Mouse (Mus musculus): Measurements from ENCODE around the gene Carns1.

Gene Carns1

GRCm38 (mm10) chr19:4175368-4175947, at the start of gene Carns1:
Gene Carns1 (minus strand): TSS chr19:4175479.
- peak; percentile 36 for DNase-seq

- DNase-seq: no peak
Measured at GRCm38 (mm10) chr19:4222165-4222564, 46.9 kb upstream of the Carns1 start.

GRCm38 (mm10) chr19:4220957-4221743, 45.9 kb upstream of the Carns1 start:
- no peak for DNase-seq

- DNase-seq: no peak
Measured at GRCm38 (mm10) chr19:4220416-4220815, 45.1 kb upstream of the Carns1 start.

- DNase-seq: no peak
Measured at GRCm38 (mm10) chr19:4219943-4220342, 44.7 kb upstream of the Carns1 start.

GRCm38 (mm10) chr19:4218784-4219183, 43.5 kb upstream of the Carns1 start:
- DNase-seq: no peak

GRCm38 (mm10) chr19:4218293-4218692, 43.0 kb upstream of the Carns1 start:
- DNase-seq: no peak

GRCm38 (mm10) chr19:4217855-4218254, 42.6 kb upstream of the Carns1 start:
- no peak for DNase-seq

- no peak for DNase-seq
Measured at GRCm38 (mm10) chr19:4217140-4217539, 41.9 kb upstream of the Carns1 start.

GRCm38 (mm10) chr19:4216041-4216685, 40.9 kb upstream of the Carns1 start:
- no peak for DNase-seq

- DNase-seq: no peak
Measured at GRCm38 (mm10) chr19:4215451-4215840, 40.2 kb upstream of the Carns1 start.

GRCm38 (mm10) chr19:4214771-4215450, 39.6 kb upstream of the Carns1 start:
- DNase-seq: no peak

- DNase-seq: no peak
Measured at GRCm38 (mm10) chr19:4214071-4214770, 38.9 kb upstream of the Carns1 start, which contains the start of the genes Clcf1 and AC109138.7. Gene Clcf1 (plus strand): TSS chr19:4214238. Gene AC109138.7 (plus strand): TSS chr19:4214357.

GRCm38 (mm10) chr19:4213524-4213974, 38.3 kb upstream of the Carns1 start:
- no peak for DNase-seq

- no peak for DNase-seq
Measured at GRCm38 (mm10) chr19:4211891-4212588, 36.8 kb upstream of the Carns1 start.

GRCm38 (mm10) chr19:4208563-4208962, 33.3 kb upstream of the Carns1 start:
- no peak for DNase-seq

GRCm38 (mm10) chr19:4206971-4207370, 31.7 kb upstream of the Carns1 start:
- peak; percentile 81 for DNase-seq

GRCm38 (mm10) chr19:4204889-4205288, 29.6 kb upstream of the Carns1 start:
- DNase-seq: no peak

- DNase-seq: no peak
Measured at GRCm38 (mm10) chr19:4203604-4204326, 28.5 kb upstream of the Carns1 start.

GRCm38 (mm10) chr19:4203148-4203547, 27.9 kb upstream of the Carns1 start:
- DNase-seq: no peak

GRCm38 (mm10) chr19:4202149-4202548, 26.9 kb upstream of the Carns1 start:
- no peak for DNase-seq

Measured in cerebellum, adult 9-10 months (tissue).